Mouse (Mus musculus): ENCODE data around the gene Agpat4.

Gene Agpat4

GRCm38 (mm10) chr17:12226551-12226950 lies 108.0 kb downstream of the Agpat4 start:
- DNase-seq (ENCODE audit: low read depth, low spot score) = no peak

- no peak for DNase-seq (ENCODE audit: low read depth, low spot score)
These were observed 109.5 kb downstream of the Agpat4 start for GRCm38 (mm10) chr17:12228001-12228400.

GRCm38 (mm10) chr17:12228471-12228870 lies 110.0 kb downstream of the Agpat4 start:
- no peak for DNase-seq (ENCODE audit: low read depth, low spot score)

- no peak for DNase-seq (ENCODE audit: low read depth, low spot score)
These were observed 111.3 kb downstream of the Agpat4 start for GRCm38 (mm10) chr17:12229756-12230155.

GRCm38 (mm10) chr17:12230167-12230566 lies 111.7 kb downstream of the Agpat4 start:
- no peak for DNase-seq (ENCODE audit: low read depth, low spot score)

GRCm38 (mm10) chr17:12231087-12231486 lies 112.6 kb downstream of the Agpat4 start:
- no peak for DNase-seq (ENCODE audit: low read depth, low spot score)

GRCm38 (mm10) chr17:12232724-12233123 lies 114.2 kb downstream of the Agpat4 start:
- DNase-seq (ENCODE audit: low read depth, low spot score) = no peak

GRCm38 (mm10) chr17:12240701-12241100 lies 122.2 kb downstream of the Agpat4 start:
- DNase-seq (ENCODE audit: low read depth, low spot score) = no peak

- peak; percentile 42 for DNase-seq (ENCODE audit: low read depth, low spot score)
These were observed 131.4 kb downstream of the Agpat4 start for GRCm38 (mm10) chr17:12249783-12250504.

- no peak for DNase-seq (ENCODE audit: low read depth, low spot score)
These were observed 132.1 kb downstream of the Agpat4 start for GRCm38 (mm10) chr17:12250581-12250980.

- no peak for DNase-seq (ENCODE audit: low read depth, low spot score)
These were observed 137.6 kb downstream of the Agpat4 start for GRCm38 (mm10) chr17:12256142-12256541.

- no peak for DNase-seq (ENCODE audit: low read depth, low spot score)
These were observed 140.0 kb downstream of the Agpat4 start for GRCm38 (mm10) chr17:12258517-12258916.

- DNase-seq (ENCODE audit: low read depth, low spot score) = no peak
These were observed 141.5 kb downstream of the Agpat4 start for GRCm38 (mm10) chr17:12259957-12260356.

GRCm38 (mm10) chr17:12261376-12261775 lies 142.9 kb downstream of the Agpat4 start:
- DNase-seq (ENCODE audit: low read depth, low spot score) = no peak

- DNase-seq (ENCODE audit: low read depth, low spot score) = no peak
These were observed 143.4 kb downstream of the Agpat4 start for GRCm38 (mm10) chr17:12261887-12262286.

- no peak for DNase-seq (ENCODE audit: low read depth, low spot score)
These were observed 144.3 kb downstream of the Agpat4 start for GRCm38 (mm10) chr17:12262851-12263250.

- DNase-seq (ENCODE audit: low read depth, low spot score) = no peak
These were observed 145.3 kb downstream of the Agpat4 start for GRCm38 (mm10) chr17:12263787-12264186.

GRCm38 (mm10) chr17:12264293-12264692 lies 145.8 kb downstream of the Agpat4 start:
- no peak for DNase-seq (ENCODE audit: low read depth, low spot score)

- DNase-seq (ENCODE audit: low read depth, low spot score) = no peak
These were observed 147.7 kb downstream of the Agpat4 start for GRCm38 (mm10) chr17:12265969-12266925.

GRCm38 (mm10) chr17:12268091-12268490 lies 149.6 kb downstream of the Agpat4 start:
- no peak for DNase-seq (ENCODE audit: low read depth, low spot score)

GRCm38 (mm10) chr17:12268538-12268937 lies 150.0 kb downstream of the Agpat4 start:
- no peak for DNase-seq (ENCODE audit: low read depth, low spot score)
